Mouse (Mus musculus) cerebellum, adult 2 months (tissue): ENCODE data around the gene Jmjd7.

Experiments
- CTCF ChIP-seq: fragments of 200-500 bp; IDR thresholded peaks from 2 replicates; pipeline ENCODE4 v1.5.1; 2011; ENCODE audit warnings: low read depth, mild to moderate bottlenecking, control low read depth, low read length, moderate library complexity, borderline replicate concordance; ENCODE audit not compliant: insufficient read depth
- POLR2A ChIP-seq: fragments of 200-500 bp; IDR thresholded peaks from 2 replicates; pipeline ENCODE4 v1.6.1; 2011; ENCODE audit warnings: low read length, control low read depth, borderline replicate concordance; ENCODE audit not compliant: insufficient read depth

DNA sequence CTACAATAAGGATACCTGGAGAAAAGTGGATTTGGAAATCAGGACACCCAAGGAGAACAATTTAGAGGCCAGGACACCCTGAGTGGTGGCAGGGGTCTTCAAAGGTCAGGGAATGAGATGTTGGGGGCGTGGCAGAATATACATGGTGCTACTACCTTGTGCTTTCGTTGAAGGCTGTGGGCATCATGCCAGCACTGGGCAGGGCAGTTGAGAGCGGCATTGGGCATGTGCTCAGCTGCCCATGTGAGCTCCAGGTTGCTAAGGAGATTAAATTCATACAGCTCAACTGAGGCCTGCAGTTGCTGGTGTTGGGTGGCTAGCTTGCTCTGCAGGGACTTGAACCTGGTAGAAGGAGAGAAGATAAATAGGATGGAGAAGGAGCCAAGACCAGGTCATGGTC, 38.9 kb downstream of the Jmjd7 start:
- TF ChIP-seq CTCF (no peak), POLR2A (no peak)
